Mouse (Mus musculus): Measurements from ENCODE around the gene Acp7. TPM values are rescaled to one million over a fixed set of nuclear protein-coding genes. Genes with fewer than 3 reads are reported as not detected.

Gene Acp7
- total RNA-seq, 2 experiments from 2014 or later, result not detected

Small RNAs within 50 kb of the gene (microRNA-seq; reads per million reads assigned to microRNA genes)
- not detected for gene Mir7049

Other genes starting within 250 kb of the Acp7 start
- 10 to 100 TPM; 18.2 to 20.9 TPM for gene Med29, start 238.6 kb downstream of the Acp7 start, total RNA-seq (2021)
- 10 to 100 TPM; 40.6 to 44.3 TPM for gene Paf1, start 238.4 kb downstream of the Acp7 start, total RNA-seq (2021)
- gene Gmfg, start 193.9 kb downstream of the Acp7 start, total RNA-seq (2021), result 1 to 10 TPM; 5.0 to 5.6 TPM
- under 1 TPM; 0.68 to 0.84 TPM for gene Lrfn1, start 179.4 kb downstream of the Acp7 start, total RNA-seq (2021)
- gene Ifnl2, start 120.9 kb downstream of the Acp7 start, total RNA-seq (2021), result not detected
- not detected for gene Ifnl3, start 108.5 kb downstream of the Acp7 start, total RNA-seq (2021)
- not detected for gene Sycn, start 90.4 kb downstream of the Acp7 start, total RNA-seq (2021)
- gene Nccrp1, start 84.1 kb downstream of the Acp7 start, total RNA-seq (2021), result not detected
- gene Samd4b, start 33.2 kb downstream of the Acp7 start, total RNA-seq (2021), result 10 to 100 TPM; 22.6 to 22.8 TPM
- 1 to 10 TPM; 8.4 to 8.8 TPM for gene Pak4, start 33.1 kb downstream of the Acp7 start, total RNA-seq (2021)
- under 1 TPM; 0.34 to 0.39 TPM for gene Fbxo27, start 61.5 kb upstream of the Acp7 start, total RNA-seq (2021)
- under 1 TPM; 0.36 to 0.92 TPM for gene Fbxo17, start 85.5 kb upstream of the Acp7 start, total RNA-seq (2021)
- 10 to 100 TPM; 56.7 to 60.6 TPM for gene Mrps12, start 110.5 kb upstream of the Acp7 start, total RNA-seq (2021)
- gene Sars2, start 110.7 kb upstream of the Acp7 start, total RNA-seq (2021), result 10 to 100 TPM; 15.4 to 15.7 TPM
- gene Ccer2, start 124.8 kb upstream of the Acp7 start, total RNA-seq (2021), result not detected
- gene Sirt2, start 135.4 kb upstream of the Acp7 start, total RNA-seq (2021), result 10 to 100 TPM; 80.0 to 80.2 TPM
- 10 to 100 TPM; 22.1 to 22.9 TPM for gene Nfkbib, start 136.2 kb upstream of the Acp7 start, total RNA-seq (2021)
- gene Rinl, start 157.6 kb upstream of the Acp7 start, total RNA-seq (2021), result 1 to 10 TPM; 1.5 to 2.2 TPM
- gene Hnrnpl, start 177.2 kb upstream of the Acp7 start, total RNA-seq (2021), result 100 to 1,000 TPM; 225 to 270 TPM
- 1,000 to 10,000 TPM; 1,337 to 1,520 TPM for gene Ech1, start 193.9 kb upstream of the Acp7 start, total RNA-seq (2021)
- gene Lgals4, start 202.5 kb upstream of the Acp7 start, total RNA-seq (2021), result 10 to 100 TPM; 28.9 to 30.7 TPM
- 1 to 10 TPM; 1.8 to 1.9 TPM for gene Lgals7, start 232.5 kb upstream of the Acp7 start, total RNA-seq (2021)

Measured in heart, postnatal 25 days (tissue).